Mouse (Mus musculus): ENCODE results near the gene Gpr162.

Gene Gpr162

DNA sequence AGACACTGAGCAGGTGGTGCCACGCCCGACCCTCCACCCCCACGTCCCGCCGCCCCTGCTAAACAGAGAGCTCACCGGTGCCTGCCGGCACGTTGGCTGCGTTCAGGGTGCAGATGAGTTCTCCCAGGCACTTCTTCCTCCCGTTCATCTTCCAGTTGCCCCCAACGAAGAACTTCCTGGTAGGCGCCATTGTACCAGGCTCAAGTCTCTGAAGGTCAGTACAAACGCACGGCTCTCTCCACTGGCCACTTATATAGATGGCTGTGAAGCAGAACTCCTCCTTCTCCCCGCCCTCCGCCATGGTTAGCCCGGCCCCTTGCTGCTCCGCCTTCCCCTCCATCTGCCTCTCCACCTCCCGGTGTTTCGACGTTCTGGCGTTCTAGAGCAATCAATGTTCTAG, 49.9 kb downstream of the Gpr162 start, which contains the start of gene Tpi1:
TSS of gene Tpi1 (minus strand) at position 364 of the 400 bp plus-strand sequence.
- peak; percentile 94 to 98 for DNase-seq (ENCODE audit: inconsistent age in 2 of 2, low spot score in 1 of 2)

GRCm38 (mm10) chr6:124813496-124813895, 50.3 kb downstream of the Gpr162 start:
- peak; percentile 79 to 87 for DNase-seq (ENCODE audit: inconsistent age in 2 of 2, low spot score in 1 of 2)

DNA sequence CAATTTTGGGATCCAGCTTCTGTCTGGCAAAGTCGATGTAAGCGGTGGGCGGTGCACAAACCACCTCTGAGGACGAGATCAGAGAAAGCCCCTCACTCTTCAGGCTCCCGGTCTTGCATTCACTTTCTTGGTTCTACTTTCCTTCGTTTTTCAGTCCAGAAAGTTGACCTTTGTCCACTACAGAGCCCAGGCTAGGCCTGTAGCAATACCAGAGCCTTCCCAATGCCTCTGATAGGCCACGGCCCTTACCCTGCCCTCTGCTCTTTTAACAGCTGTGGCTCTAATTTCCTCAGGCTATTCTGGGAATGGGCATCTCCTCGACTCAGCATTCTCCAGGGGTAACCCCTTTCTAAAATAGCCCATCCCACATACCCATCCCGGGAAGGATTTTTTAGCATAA, 50.9 kb downstream of the Gpr162 start:
- peak; percentile 29 to 67 for DNase-seq (ENCODE audit: inconsistent age in 2 of 2, low spot score in 1 of 2)

DNA sequence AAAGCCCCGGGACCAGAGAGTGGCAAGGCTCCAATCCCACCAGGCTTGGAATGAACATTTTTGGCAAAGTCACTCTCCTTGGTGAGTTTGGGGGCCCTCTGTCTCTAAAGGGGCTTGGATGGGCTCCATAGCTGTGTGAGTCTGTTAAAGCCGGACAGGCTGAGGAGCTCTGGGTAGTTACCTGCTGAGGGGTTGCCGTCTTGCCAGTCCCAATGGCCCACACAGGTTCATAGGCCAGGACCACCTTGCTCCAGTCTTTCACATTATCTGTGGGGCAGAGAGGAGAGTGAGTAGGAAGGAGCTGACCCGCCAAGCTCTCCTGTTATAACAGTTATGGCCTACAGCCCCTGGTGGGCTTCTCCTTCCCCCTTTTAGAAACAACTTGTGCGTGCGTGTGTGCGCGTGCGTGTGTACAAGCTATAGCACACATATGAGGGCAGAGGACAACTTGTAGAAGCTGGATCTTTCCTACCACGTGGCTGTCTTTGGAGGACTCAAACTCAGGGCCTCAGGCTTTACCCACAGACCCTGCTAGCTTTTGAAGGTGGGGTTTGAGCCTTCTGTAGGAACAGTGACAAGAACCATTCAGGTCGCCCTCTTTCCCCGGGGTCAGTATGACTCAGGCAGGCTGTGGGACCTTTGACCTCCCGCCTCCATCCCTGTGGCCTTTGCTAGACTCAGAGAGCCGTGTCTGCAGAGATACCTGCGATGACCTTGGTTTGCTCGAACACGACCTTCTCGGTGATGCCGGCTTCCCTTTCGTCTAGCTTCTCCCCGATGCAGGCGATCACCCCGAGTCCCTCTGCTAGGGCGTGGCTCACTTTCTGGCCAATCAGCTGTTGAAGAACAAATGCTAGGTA, 51.9 kb downstream of the Gpr162 start:
- DNase-seq (ENCODE audit: inconsistent age in 2 of 2, low spot score in 1 of 2): peak; percentile 45 to 68

DNA sequence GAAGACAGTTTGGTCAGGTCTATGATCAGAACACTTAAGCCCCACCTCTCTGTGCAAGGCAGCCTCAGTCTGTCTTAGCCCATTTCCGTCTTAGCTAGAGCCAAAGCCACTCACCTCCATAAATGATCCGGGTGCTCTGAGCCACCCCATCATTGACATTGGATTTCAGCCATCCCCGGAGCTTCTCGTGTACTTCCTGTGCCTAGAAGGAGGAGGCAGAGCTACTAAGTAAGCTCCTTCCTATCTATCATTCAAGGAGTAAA, 52.4 kb downstream of the Gpr162 start:
- no peak for DNase-seq (ENCODE audit: inconsistent age in 2 of 2, low spot score in 1 of 2)

GRCm38 (mm10) chr6:124810566-124811402, 53.0 kb downstream of the Gpr162 start:
- peak; percentile 21 to 57 for DNase-seq (ENCODE audit: inconsistent age in 2 of 2, low spot score in 1 of 2)

DNA sequence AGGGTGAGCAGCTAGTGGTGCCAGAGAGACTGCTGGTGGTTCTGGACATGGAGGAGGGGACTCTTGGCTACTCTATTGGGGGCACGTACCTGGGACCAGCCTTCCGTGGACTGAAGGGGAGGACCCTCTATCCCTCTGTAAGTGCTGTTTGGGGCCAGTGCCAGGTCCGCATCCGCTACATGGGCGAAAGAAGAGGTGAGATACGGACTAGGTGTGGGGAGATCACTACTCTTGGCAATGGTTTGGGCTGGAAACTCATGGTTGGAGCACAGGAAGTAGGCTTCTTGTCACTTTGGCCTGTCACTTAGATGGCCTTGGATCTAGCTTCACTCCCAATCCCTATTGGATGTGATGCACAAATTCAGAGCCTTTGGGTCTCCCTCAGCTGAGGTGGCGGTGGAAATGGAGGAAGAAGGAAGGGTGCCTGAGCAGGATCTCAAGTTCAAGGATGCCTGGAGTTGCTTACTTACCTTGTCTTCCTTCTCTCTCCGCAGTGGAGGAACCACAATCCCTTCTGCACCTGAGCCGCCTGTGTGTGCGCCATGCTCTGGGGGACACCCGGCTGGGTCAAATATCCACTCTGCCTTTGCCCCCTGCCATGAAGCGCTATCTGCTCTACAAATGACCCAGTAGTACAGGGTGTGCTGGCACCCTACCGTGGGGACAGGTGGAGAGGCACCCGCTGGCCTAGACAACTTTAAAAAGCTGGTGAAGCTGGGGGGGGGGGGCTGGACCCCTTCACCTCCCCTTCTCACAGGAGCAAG, 53.8 kb downstream of the Gpr162 start:
- DNase-seq (ENCODE audit: inconsistent age in 2 of 2, low spot score in 1 of 2): peak in 1 of 2 experiments; percentile 30

- DNase-seq (ENCODE audit: inconsistent age in 2 of 2, low spot score in 1 of 2): peak; percentile 90 to 95
These were observed 54.6 kb downstream of the Gpr162 start for GRCm38 (mm10) chr6:124809052-124809774.

Measured in adrenal gland, adult (tissue).